Mouse (Mus musculus): ENCODE data around the gene Ift122. TPM values are rescaled to one million over a fixed set of nuclear protein-coding genes. Genes with fewer than 3 reads are reported as not detected.

Gene Ift122
- polyA plus RNA-seq, 1 experiment: 1.1 TPM

GRCm38 (mm10) chr6:115888296-115888695, 35.0 kb downstream of the Ift122 start:
- TF ChIP-seq FLI1 (IDR thresholded peaks at IDR 0.05; ENCODE audit: low read length) (no peak), GATA1 (IDR thresholded peaks at IDR 0.05; ENCODE audit: borderline replicate concordance, low read length) (no peak)
- peaks cover 31% of the 10 kb centered on the region for H3K36me3 ChIP-seq (replicated peaks; ENCODE audit: low read length)

GRCm38 (mm10) chr6:115890601-115891000, 37.3 kb downstream of the Ift122 start:
- TF ChIP-seq GATA1 (IDR thresholded peaks at IDR 0.05; ENCODE audit: borderline replicate concordance, low read length) (no peak), FLI1 (IDR thresholded peaks at IDR 0.05; ENCODE audit: low read length) (no peak)
- H3K4me3 ChIP-seq (replicated peaks): no peak overlapping the region

More at GRCm38 (mm10) chr6:115888296-115888695, 35.0 kb downstream of the Ift122 start:
- peaks cover 20% of the 10 kb centered on the region for H3K27me3 ChIP-seq (replicated peaks)
- no peak overlapping the region for H3K4me3 ChIP-seq (replicated peaks)
- H3K4me1 ChIP-seq: peaks cover 34% of the 10 kb centered on the region
- peaks cover 9% of the 10 kb centered on the region for H3K9me3 ChIP-seq

GRCm38 (mm10) chr6:115891061-115891460, 37.8 kb downstream of the Ift122 start:
- TF ChIP-seq FLI1 (IDR thresholded peaks at IDR 0.05; ENCODE audit: low read length): no peak
- TF ChIP-seq GATA1 (IDR thresholded peaks at IDR 0.05; ENCODE audit: borderline replicate concordance, low read length): no peak
- Histone ChIP-seq H3K36me3 (replicated peaks; ENCODE audit: low read length) (peaks cover 31% of the 10 kb centered on the region), H3K4me1 (peaks cover 47% of the 10 kb centered on the region), H3K4me3 (replicated peaks) (no peak overlapping the region), H3K9me3 (peaks cover 9% of the 10 kb centered on the region), H3K27me3 (replicated peaks) (peaks cover 29% of the 10 kb centered on the region)

More at GRCm38 (mm10) chr6:115890601-115891000, 37.3 kb downstream of the Ift122 start:
- H3K27me3 ChIP-seq (replicated peaks): peaks cover 29% of the 10 kb centered on the region
- peaks cover 31% of the 10 kb centered on the region for H3K36me3 ChIP-seq (replicated peaks; ENCODE audit: low read length)
- H3K4me1 ChIP-seq: peaks cover 42% of the 10 kb centered on the region
- H3K9me3 ChIP-seq: peaks cover 9% of the 10 kb centered on the region

GRCm38 (mm10) chr6:115891497-115892061, 38.3 kb downstream of the Ift122 start:
- Histone ChIP-seq H3K36me3 (replicated peaks; ENCODE audit: low read length) (peaks cover 31% of the 10 kb centered on the region), H3K4me3 (replicated peaks) (no peak overlapping the region)
- TF ChIP-seq FLI1 (IDR thresholded peaks at IDR 0.05; ENCODE audit: low read length) (no peak), GATA1 (IDR thresholded peaks at IDR 0.05; ENCODE audit: borderline replicate concordance, low read length) (no peak)

GRCm38 (mm10) chr6:115892363-115892762, 39.1 kb downstream of the Ift122 start:
- H3K9me3 ChIP-seq: peaks cover 9% of the 10 kb centered on the region
- TF ChIP-seq GATA1 (IDR thresholded peaks at IDR 0.05; ENCODE audit: borderline replicate concordance, low read length): no peak
- TF ChIP-seq FLI1 (IDR thresholded peaks at IDR 0.05; ENCODE audit: low read length): no peak
- H3K27me3 ChIP-seq (replicated peaks): peaks cover 29% of the 10 kb centered on the region
- H3K4me1 ChIP-seq: peaks cover 50% of the 10 kb centered on the region
- H3K36me3 ChIP-seq (replicated peaks; ENCODE audit: low read length): peaks cover 24% of the 10 kb centered on the region
- no peak overlapping the region for H3K4me3 ChIP-seq (replicated peaks)

More at GRCm38 (mm10) chr6:115891497-115892061, 38.3 kb downstream of the Ift122 start:
- Histone ChIP-seq H3K4me1 (peaks cover 50% of the 10 kb centered on the region), H3K9me3 (peaks cover 9% of the 10 kb centered on the region), H3K27me3 (replicated peaks) (peaks cover 29% of the 10 kb centered on the region)

GRCm38 (mm10) chr6:115896346-115896745, 43.1 kb downstream of the Ift122 start:
- Histone ChIP-seq H3K36me3 (replicated peaks; ENCODE audit: low read length) (peaks cover 2% of the 10 kb centered on the region), H3K4me3 (replicated peaks) (peak overlapping the region; percentile 44), H3K27me3 (replicated peaks) (peaks cover 20% of the 10 kb centered on the region), H3K4me1 (peaks cover 76% of the 10 kb centered on the region), H3K9me3 (no peaks in the 10 kb centered on the region)
- TF ChIP-seq FLI1 (IDR thresholded peaks at IDR 0.05; ENCODE audit: low read length): no peak
- no peak for TF ChIP-seq GATA1 (IDR thresholded peaks at IDR 0.05; ENCODE audit: borderline replicate concordance, low read length)

GRCm38 (mm10) chr6:115897117-115897516, 43.8 kb downstream of the Ift122 start:
- H3K36me3 ChIP-seq (replicated peaks; ENCODE audit: low read length): peaks cover 2% of the 10 kb centered on the region
- H3K9me3 ChIP-seq: no peaks in the 10 kb centered on the region
- peaks cover 17% of the 10 kb centered on the region for H3K27me3 ChIP-seq (replicated peaks)
- H3K4me1 ChIP-seq: peaks cover 78% of the 10 kb centered on the region
- peak overlapping the region; percentile 68 for H3K4me3 ChIP-seq (replicated peaks)
- no peak for TF ChIP-seq GATA1 (IDR thresholded peaks at IDR 0.05; ENCODE audit: borderline replicate concordance, low read length)
- no peak for TF ChIP-seq FLI1 (IDR thresholded peaks at IDR 0.05; ENCODE audit: low read length)

- Histone ChIP-seq H3K4me3 (replicated peaks) (peak overlapping the region; percentile 16), H3K27me3 (replicated peaks) (peaks cover 13% of the 10 kb centered on the region), H3K36me3 (replicated peaks; ENCODE audit: low read length) (no peaks in the 10 kb centered on the region), H3K9me3 (no peaks in the 10 kb centered on the region), H3K4me1 (peaks cover 83% of the 10 kb centered on the region)
- TF ChIP-seq FLI1 (IDR thresholded peaks at IDR 0.05; ENCODE audit: low read length) (no peak), GATA1 (IDR thresholded peaks at IDR 0.05; ENCODE audit: borderline replicate concordance, low read length) (no peak)
Observed at GRCm38 (mm10) chr6:115897926-115898520, 44.8 kb downstream of the Ift122 start.

GRCm38 (mm10) chr6:115901062-115901461, 47.8 kb downstream of the Ift122 start:
- no peaks in the 10 kb centered on the region for H3K9me3 ChIP-seq
- TF ChIP-seq GATA1 (IDR thresholded peaks at IDR 0.05; ENCODE audit: borderline replicate concordance, low read length) (no peak), FLI1 (IDR thresholded peaks at IDR 0.05; ENCODE audit: low read length) (no peak)
- no peaks in the 10 kb centered on the region for H3K27me3 ChIP-seq (replicated peaks)
- H3K4me3 ChIP-seq (replicated peaks): no peak overlapping the region
- peaks cover 95% of the 10 kb centered on the region for H3K4me1 ChIP-seq
- no peaks in the 10 kb centered on the region for H3K36me3 ChIP-seq (replicated peaks; ENCODE audit: low read length)

GRCm38 (mm10) chr6:115901489-115901931, 48.2 kb downstream of the Ift122 start:
- Histone ChIP-seq H3K27me3 (replicated peaks) (no peaks in the 10 kb centered on the region), H3K4me1 (peaks cover 95% of the 10 kb centered on the region), H3K9me3 (no peaks in the 10 kb centered on the region), H3K36me3 (replicated peaks; ENCODE audit: low read length) (no peaks in the 10 kb centered on the region), H3K4me3 (replicated peaks) (no peak overlapping the region)
- TF ChIP-seq GATA1 (IDR thresholded peaks at IDR 0.05; ENCODE audit: borderline replicate concordance, low read length) (no peak), FLI1 (IDR thresholded peaks at IDR 0.05; ENCODE audit: low read length) (no peak)
